Mouse (Mus musculus) forebrain, postnatal 0 days (tissue): ENCODE data around the gene Triobp. TPM values are rescaled to one million over a fixed set of nuclear protein-coding genes. Genes with fewer than 3 reads are reported as not detected.

Experiments used
- ATAC-seq: fragments of 200-750 bp; cut with Nextera tagmentation; 2 replicates; pipeline ENCODE4 v1.8.0; 2017; ENCODE audit warnings: mild to moderate bottlenecking, moderate library complexity
- DNase-seq: peaks from one replicate; pipeline ENCODE4 v3.0.0-alpha.2; 2015
- H3K27ac ChIP-seq: fragments of 300-500 bp; sonication (generic); 2 replicates; pipeline ENCODE4 v1.5.1; 2014; ENCODE audit warnings: low read depth, mild to moderate bottlenecking, antibody characterized with exemption, low read length, moderate library complexity, mixed read lengths
- H3K27me3 ChIP-seq: fragments of 300-500 bp; sonication (generic); 2 replicates; pipeline ENCODE4 v1.6.1; 2014; ENCODE audit warnings: mild to moderate bottlenecking, low read length, mixed read lengths; ENCODE audit not compliant: insufficient read depth
- H3K36me3 ChIP-seq: fragments of 300-500 bp; sonication (generic); 2 replicates; pipeline ENCODE4 v1.6.1; 2014; ENCODE audit warnings: mild to moderate bottlenecking, moderate library complexity; ENCODE audit not compliant: insufficient read depth
- H3K4me1 ChIP-seq: fragments of 300-500 bp; sonication (generic); 2 replicates; pipeline ENCODE4 v1.6.1; 2014; ENCODE audit warnings: antibody characterized with exemption; ENCODE audit not compliant: insufficient read depth
- H3K4me2 ChIP-seq: fragments of 300-500 bp; sonication (generic); 2 replicates; pipeline ENCODE4 v1.6.1; 2014; ENCODE audit warnings: low read depth, mild to moderate bottlenecking, moderate library complexity
- H3K4me3 ChIP-seq: fragments of 300-500 bp; sonication (generic); 2 replicates; pipeline ENCODE4 v1.5.1; 2014; ENCODE audit warnings: low read depth, low read length, mixed read lengths
- H3K9ac ChIP-seq: fragments of 300-500 bp; sonication (generic); 2 replicates; pipeline ENCODE4 v1.6.1; 2014; ENCODE audit warnings: mild to moderate bottlenecking
- H3K9me3 ChIP-seq: fragments of 300-500 bp; sonication (generic); 2 replicates; pipeline ENCODE4 v1.6.1; 2016; ENCODE audit warnings: low read length
- CTCF ChIP-seq: sonication (generic); IDR thresholded peaks from 2 replicates; pipeline ENCODE4 v1.5.1; 2016; ENCODE audit warnings: antibody characterized with exemption, control low read depth, low read depth
- WGBS: fragments of 180-500 bp; shearing (Covaris S2); extraction: QIAGEN DNeasy Blood & Tissue Kit; methylation state at CpG from one replicate; pipeline ENCODE4 v1.1.7; 2014; 5-methylcytosine and 5-hydroxymethylcytosine counted together
- polyA plus RNA-seq: library from polyadenylated mRNA; unstranded; fragments of >200 nt; fragmentation: Nextera tagmentation; extraction: Ambion mirVana; gene quantifications from 2 replicates; pipeline ENCODE4 v1.2.1, GENCODE M21; 2015
- total RNA-seq: library from RNA; depleted of rRNA; stranded (reverse); fragments of >200 nt; gene quantifications from 2 replicates; pipeline ENCODE4 v1.2.3, GENCODE M21; 2014

The Triobp gene
- total and polyA plus RNA-seq, 2 experiments from 2014 or later, result 30.5 to 36.7 TPM

- Histone ChIP-seq H3K27me3 (no peaks in the 10 kb centered on the region), H3K9ac (no peak overlapping the region), H3K36me3 (no peaks in the 10 kb centered on the region), H3K27ac (no peak overlapping the region), H3K4me1 (peaks cover 9% of the 10 kb centered on the region), H3K4me2 (no peak overlapping the region), H3K9me3 (no peaks in the 10 kb centered on the region), H3K4me3 (no peak overlapping the region)
- TF ChIP-seq CTCF, result no peak
- DNase-seq (no peak), ATAC-seq (no peak)
- WGBS, result 89% methylated on average over 7 of the region's 7 CpGs
Observed at GRCm38 (mm10) chr15:78930801-78931426, 16.6 kb upstream of the Triobp start.

- WGBS, result 14% methylated on average over 3 of the region's 3 CpGs
- ATAC-seq (no peak), DNase-seq (no peak)
- Histone ChIP-seq H3K27ac (no peak overlapping the region), H3K9me3 (no peaks in the 10 kb centered on the region), H3K4me3 (no peak overlapping the region), H3K36me3 (peaks cover 2% of the 10 kb centered on the region; the same call in 1 of the 2 replicates), H3K27me3 (no peaks in the 10 kb centered on the region), H3K9ac (no peak overlapping the region), H3K4me1 (peaks cover 9% of the 10 kb centered on the region), H3K4me2 (no peak overlapping the region)
- TF ChIP-seq CTCF, result peak; percentile 59
Observed at GRCm38 (mm10) chr15:78931577-78931976, 15.9 kb upstream of the Triobp start.

- Histone ChIP-seq H3K9me3 (no peaks in the 10 kb centered on the region), H3K4me1 (peaks cover 3% of the 10 kb centered on the region), H3K36me3 (peaks cover 32% of the 10 kb centered on the region), H3K9ac (peak within 1 kb of the TSS; percentile 67), H3K4me3 (peak within 1 kb of the TSS; percentile 59), H3K27ac (peak within 1 kb of the TSS; percentile 83), H3K4me2 (peak within 1 kb of the TSS; percentile 59), H3K27me3 (no peaks in the 10 kb centered on the region)
- DNase-seq (peak; percentile 96), ATAC-seq (peak; percentile 95)
- 1% methylated on average over 42 of the region's 42 CpGs for WGBS
- TF ChIP-seq CTCF, result 0 out of 2 replicates have a peak, but pooled peaks have one; percentile 3
Observed at GRCm38 (mm10) chr15:78934784-78935320, 12.7 kb upstream of the Triobp start, which contains the start of gene Nol12. TSS of gene Nol12 (plus strand) at chr15:78934933.

GRCm38 (mm10) chr15:78936403-78936802, 11.1 kb upstream of the Triobp start:
- no peak overlapping the region for H3K9ac ChIP-seq
- ATAC-seq (no peak), DNase-seq (no peak)
- H3K4me2 ChIP-seq, result no peak overlapping the region
- H3K4me3 ChIP-seq, result no peak overlapping the region
- no peaks in the 10 kb centered on the region for H3K27me3 ChIP-seq
- H3K27ac ChIP-seq, result no peak overlapping the region
- H3K9me3 ChIP-seq, result no peaks in the 10 kb centered on the region
- peaks cover 3% of the 10 kb centered on the region for H3K4me1 ChIP-seq
- H3K36me3 ChIP-seq, result peaks cover 48% of the 10 kb centered on the region
- no peak for TF ChIP-seq CTCF
- 92% methylated on average over 12 of the region's 12 CpGs for WGBS

- DNase-seq (no peak), ATAC-seq (no peak)
- 88% methylated on average over 10 of the region's 10 CpGs for WGBS
- no peaks in the 10 kb centered on the region for H3K9me3 ChIP-seq
- peaks cover 50% of the 10 kb centered on the region for H3K36me3 ChIP-seq
- peaks cover 3% of the 10 kb centered on the region for H3K4me1 ChIP-seq
- no peak overlapping the region for H3K9ac ChIP-seq
- no peak overlapping the region for H3K4me2 ChIP-seq
- no peaks in the 10 kb centered on the region for H3K27me3 ChIP-seq
- H3K27ac ChIP-seq, result no peak overlapping the region
- no peak for TF ChIP-seq CTCF
- H3K4me3 ChIP-seq, result no peak overlapping the region
Observed at GRCm38 (mm10) chr15:78937311-78937710, 10.2 kb upstream of the Triobp start.

GRCm38 (mm10) chr15:78937963-78938362, 9.6 kb upstream of the Triobp start:
- TF ChIP-seq CTCF, result no peak
- no peaks in the 10 kb centered on the region for H3K9me3 ChIP-seq
- H3K36me3 ChIP-seq, result peaks cover 50% of the 10 kb centered on the region
- H3K4me1 ChIP-seq, result peaks cover 3% of the 10 kb centered on the region
- DNase-seq, result no peak
- no peak for ATAC-seq
- H3K27ac ChIP-seq, result no peak overlapping the region
- 64% methylated on average over 2 of the region's 2 CpGs for WGBS
- no peak overlapping the region for H3K4me3 ChIP-seq
- no peak overlapping the region for H3K9ac ChIP-seq
- H3K4me2 ChIP-seq, result no peak overlapping the region
- no peaks in the 10 kb centered on the region for H3K27me3 ChIP-seq

- Histone ChIP-seq H3K4me3 (no peak overlapping the region), H3K27me3 (no peaks in the 10 kb centered on the region), H3K4me1 (no peaks in the 10 kb centered on the region; the same call in none of the 2 replicates), H3K9me3 (no peaks in the 10 kb centered on the region), H3K4me2 (no peak overlapping the region), H3K36me3 (peaks cover 50% of the 10 kb centered on the region), H3K9ac (no peak overlapping the region), H3K27ac (no peak overlapping the region)
- DNase-seq (no peak), ATAC-seq (no peak)
- no peak for TF ChIP-seq CTCF
- 92% methylated on average over 13 of the region's 13 CpGs for WGBS
Observed at GRCm38 (mm10) chr15:78940325-78940724, 7.2 kb upstream of the Triobp start.
